Mouse (Mus musculus) T-cell, adult 2 months (primary cell): ENCODE results near the gene Htr6.

Experiments used
- DNase-seq: peaks from one replicate; pipeline ENCODE4 v3.0.0; 2022; ENCODE audit warnings: low spot score

Gene Htr6

DNA sequence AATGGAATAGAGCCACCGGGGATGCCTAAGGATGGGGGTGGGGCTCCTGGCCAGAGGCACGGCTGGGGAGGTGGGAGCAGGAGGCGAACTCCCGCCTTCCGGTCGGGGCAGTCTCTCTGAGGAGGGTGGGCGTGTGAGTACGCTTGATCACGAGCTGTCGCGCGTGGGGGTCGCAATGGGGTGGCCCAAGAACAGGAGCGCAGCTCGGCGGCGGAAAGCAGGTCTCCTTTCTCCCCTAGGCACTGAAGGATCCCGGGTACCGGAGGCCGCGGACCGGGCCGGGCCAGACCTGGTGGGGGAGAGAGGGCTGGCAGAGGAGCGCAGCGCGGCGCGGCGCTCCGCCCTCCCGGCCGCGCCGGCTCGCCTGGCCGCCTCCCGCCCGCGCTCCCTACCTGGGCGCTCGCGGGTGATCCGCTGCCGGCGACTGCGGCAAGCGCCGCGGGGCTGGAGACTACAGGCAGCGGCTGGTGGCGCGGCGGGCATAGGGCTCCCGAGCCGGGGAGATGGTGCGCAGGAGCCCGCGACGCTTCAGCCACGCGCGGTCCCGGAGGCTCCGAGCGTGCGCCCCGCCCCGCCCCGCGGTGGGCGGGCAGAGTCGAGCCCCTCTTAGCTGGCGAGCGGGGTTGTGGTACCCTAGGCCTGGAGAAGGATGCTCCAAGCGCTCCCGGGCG, at the start of gene Htr6:
Htr6 (minus strand) TSS at position 530 of the 671 bp plus-strand sequence.
- no peak for DNase-seq

GRCm38 (mm10) chr4:139124940-139125339, 49.6 kb upstream of the Htr6 start:
- DNase-seq: no peak

- DNase-seq: no peak
Observed at GRCm38 (mm10) chr4:139122557-139122956, 47.2 kb upstream of the Htr6 start.

DNA sequence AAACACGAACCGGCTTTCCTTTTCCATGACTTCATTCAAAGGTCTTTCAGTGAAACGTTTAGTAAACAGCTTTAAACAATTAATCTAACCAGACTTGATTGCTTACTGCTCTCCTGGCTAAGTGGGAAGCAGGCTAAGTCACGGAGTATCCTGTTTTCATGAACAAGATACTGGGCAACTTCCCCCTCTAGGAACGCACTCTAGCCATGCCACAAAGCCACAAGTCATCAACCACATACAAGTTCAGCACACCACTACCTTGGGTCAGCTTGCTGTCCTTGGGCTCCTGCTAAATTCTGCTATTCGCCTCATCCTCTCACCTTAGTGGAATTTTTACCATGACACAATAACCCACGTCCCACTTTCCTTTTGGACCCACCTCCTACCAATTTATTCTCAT, 45.6 kb upstream of the Htr6 start:
- DNase-seq: no peak

DNA sequence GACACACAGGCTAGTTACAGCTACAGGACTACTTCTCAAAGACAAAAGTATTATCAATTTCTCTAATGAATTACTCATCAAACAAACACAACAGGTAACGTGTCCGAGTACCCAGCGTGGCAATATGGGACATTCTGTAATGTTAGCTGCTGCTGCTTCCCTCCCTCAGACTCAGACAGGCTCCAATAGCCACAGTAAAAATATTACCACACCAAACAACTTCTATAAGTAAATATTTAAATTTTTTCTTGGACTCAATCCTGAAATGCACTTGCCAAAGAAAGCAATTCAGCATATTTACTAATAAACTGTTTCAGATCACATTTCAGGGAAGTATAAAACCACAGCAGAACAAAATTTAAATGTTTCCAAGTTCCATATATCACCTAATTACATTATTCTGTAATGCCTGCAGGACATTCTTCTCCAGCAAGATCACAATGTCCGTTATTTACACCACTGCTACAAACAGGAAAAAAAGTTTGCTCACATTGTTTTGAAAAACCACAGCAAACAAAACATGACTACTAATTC, 45.0 kb upstream of the Htr6 start:
- DNase-seq: no peak

- no peak for DNase-seq
Observed at GRCm38 (mm10) chr4:139116356-139117063, 41.1 kb upstream of the Htr6 start.

DNA sequence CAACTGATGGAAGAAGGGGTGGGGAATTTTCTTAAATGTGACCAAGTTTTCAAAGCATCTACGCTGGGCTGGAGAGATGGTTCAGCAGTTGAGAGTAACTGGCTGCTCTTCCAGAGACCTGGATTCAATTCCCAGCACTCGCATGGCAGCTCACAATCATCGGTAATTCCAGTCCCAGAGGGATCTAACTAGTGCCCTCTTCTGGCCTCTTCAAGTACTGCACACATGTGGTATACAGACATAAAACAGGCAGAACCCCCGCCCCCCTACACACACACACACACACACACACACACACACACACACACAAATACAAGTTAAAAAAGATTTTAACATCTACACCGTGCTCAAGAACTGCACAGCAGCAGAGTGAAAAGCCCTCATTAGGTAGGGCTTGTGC, 40.4 kb upstream of the Htr6 start:
- DNase-seq: no peak

DNA sequence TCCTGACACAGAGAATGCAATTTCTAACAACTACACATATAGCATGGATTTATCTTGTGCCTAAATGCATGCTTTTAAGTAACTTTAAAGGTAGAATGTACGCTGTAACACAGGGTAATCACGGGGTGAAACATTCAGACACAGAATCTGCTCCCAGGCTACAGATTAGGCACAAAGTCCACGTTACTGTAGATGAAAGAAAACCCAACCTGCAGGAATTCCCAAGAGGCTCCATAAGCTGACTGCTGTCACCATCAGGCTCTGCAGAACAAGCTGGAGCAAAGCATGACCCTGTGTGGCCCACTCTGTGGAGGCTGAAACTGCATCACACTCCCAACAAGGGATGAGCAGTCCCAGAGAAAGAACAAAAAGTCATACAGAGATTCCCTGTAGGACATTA, 37.1 kb upstream of the Htr6 start:
- DNase-seq: no peak

GRCm38 (mm10) chr4:139111421-139111820, 36.1 kb upstream of the Htr6 start:
- no peak for DNase-seq

DNA sequence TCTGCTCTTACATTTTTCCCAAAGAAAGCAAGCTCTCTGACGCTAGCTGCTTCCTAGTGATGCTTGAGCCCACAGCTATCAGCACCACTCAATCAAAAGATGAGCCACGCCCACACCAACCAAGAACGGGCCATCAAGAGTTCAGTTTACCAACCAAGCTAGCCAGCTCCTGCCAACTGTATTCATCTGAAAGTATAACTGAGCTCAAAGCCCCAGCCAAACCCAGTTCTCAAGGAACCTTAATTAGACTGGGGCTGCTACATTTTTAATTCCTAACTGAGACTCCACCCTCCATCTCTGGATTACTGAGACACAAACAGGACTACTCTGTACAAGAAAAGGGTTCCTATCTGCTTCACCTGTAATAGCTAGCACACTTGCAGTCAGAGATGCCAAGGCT, 35.5 kb upstream of the Htr6 start:
- DNase-seq: no peak

DNA sequence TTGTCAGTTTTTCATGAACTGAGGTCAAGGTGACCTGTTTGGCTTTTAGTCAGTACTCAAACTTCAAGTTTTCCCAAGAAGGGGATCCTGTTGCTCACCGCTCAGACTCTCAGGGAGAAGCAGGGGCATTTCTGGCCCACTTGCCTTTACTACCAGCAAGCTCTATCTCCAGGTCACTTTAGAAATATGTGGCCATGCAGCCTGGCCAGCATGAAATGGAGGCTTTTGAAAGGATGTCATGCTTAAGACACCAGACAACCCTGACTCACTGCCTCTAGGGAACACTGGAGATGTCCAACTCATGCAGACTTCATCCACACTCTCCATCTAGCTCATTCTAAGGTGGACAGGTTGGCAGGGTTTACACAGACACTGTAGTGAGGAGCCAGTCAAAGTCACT, 30.1 kb upstream of the Htr6 start:
- no peak for DNase-seq

DNA sequence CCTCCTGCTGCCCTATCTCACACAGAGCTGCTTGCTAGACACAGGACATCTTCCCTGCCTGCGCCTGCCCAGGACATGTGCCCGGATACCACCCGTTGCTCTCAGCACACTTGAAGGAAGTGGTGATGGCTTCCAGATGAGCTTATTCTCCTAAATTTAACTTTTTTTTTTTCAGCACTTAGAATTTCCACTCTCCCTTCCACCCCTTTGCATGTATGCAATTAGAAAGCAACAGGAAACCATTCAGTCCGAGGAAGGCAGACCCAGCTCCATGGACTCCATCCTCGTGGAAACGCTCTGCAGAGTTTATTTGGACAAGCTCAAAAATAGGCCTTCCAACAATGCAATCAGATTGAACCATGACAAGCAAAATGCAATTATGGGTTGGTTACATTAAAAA, 26.2 kb upstream of the Htr6 start:
- DNase-seq: no peak

- DNase-seq: no peak
Observed at GRCm38 (mm10) chr4:139100326-139100725, 25.0 kb upstream of the Htr6 start.

- DNase-seq: no peak
Observed at GRCm38 (mm10) chr4:139096201-139096600, 20.8 kb upstream of the Htr6 start.

DNA sequence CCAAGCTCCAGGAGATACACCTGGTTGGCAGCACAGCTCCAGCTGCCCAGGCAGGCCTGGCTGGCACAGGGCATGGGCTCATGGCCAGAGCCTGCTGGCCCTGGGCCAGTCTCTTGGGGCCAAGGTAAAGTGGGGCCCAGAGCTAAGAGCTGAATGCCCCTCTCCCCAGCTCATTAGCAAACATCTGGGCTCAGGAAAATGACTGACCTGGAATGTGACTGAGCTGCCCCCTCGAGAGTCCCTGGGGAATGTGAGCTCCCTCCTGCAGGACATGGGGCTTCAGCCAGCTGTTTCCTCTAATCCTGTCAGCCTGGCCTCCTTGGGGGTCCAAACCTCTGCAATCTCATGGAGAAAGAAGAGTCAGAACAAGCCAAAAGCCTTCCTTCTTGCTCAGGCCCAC, 20.0 kb upstream of the Htr6 start:
- no peak for DNase-seq

DNA sequence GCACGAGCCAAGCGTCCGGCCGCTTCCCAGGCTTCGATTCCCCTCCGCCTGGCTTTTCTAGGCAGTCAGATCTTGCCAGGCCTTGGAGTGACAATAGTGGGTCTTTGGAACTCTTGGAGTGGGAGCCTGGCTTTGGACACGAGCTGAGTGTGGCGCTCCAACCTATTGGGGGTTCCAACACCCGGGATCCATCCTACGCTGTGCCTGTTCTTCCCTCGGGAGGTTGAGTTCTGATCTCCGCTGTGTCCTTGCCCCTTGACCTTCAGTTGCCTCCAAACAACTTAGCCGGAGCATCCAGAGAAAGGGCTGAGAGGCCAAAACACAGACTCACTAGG, 17.8 kb upstream of the Htr6 start:
- no peak for DNase-seq

- no peak for DNase-seq
Observed at GRCm38 (mm10) chr4:139092356-139093195, 17.2 kb upstream of the Htr6 start, which contains the start of gene Nbl1. Nbl1 (minus strand) TSS chr4:139092993.

DNA sequence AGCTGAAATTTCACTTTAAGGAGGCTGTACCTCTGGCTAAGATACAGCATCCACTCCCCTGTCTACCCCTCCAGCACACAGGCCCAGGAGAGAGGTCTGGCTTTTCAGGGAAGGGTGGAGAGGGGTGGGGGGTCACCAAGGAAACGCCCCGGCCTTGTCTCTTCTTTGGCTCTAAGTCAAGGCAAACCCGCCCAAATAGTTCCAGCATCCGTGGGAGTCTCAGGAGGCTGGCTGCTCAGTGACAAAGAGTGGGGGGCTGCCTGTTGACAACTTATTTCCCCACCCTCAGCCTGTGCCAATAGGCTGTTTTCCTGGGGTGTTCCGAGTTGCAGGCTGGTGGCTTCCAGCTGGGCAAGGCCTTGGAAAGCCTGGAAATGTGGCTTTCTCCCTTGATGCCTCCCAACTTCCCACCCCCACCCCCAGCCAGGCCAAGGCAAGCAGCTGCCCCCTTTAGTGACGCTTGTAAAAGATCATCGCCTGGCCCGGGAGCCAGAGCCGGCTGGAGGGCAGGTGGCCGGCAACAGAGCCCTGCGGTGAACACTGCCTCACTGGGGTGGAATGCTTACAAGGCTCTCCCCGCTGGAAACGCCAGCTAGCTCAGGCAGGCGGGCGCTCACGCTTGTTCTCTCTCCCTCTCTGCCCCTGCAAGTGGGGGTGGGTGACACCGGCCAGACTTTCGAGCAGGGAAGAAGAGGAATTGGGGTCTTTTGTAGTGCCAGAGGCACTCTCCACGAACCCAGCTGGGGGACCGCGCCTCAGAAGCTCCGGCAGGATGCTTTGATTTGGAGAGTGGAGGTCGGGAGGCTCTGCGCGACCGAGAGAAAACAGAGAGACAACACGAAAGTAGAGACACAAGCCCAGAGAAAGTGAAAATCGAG, 16.3 kb upstream of the Htr6 start:
- no peak for DNase-seq

DNA sequence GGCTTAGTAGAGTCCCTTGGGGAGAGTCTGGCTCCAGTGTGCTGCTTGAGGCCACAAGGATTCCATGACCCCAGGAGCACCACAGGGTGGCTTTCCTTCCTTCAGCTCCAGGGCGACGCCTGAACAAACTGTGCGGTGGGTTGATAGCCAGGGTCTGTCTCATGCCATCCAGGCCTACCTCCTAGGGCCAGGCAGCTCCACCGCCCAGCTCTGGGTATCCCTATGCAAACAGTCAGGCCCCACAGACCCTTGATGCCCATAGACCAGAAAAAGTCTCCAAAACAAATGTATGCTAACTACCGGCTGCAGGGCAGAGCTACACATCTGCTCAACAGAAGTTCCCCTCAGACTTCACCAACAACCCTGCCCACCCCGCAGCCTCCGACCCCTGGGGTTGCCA, 15.7 kb upstream of the Htr6 start:
- no peak for DNase-seq

- no peak for DNase-seq
Observed at GRCm38 (mm10) chr4:139090303-139090940, 15.1 kb upstream of the Htr6 start.

DNA sequence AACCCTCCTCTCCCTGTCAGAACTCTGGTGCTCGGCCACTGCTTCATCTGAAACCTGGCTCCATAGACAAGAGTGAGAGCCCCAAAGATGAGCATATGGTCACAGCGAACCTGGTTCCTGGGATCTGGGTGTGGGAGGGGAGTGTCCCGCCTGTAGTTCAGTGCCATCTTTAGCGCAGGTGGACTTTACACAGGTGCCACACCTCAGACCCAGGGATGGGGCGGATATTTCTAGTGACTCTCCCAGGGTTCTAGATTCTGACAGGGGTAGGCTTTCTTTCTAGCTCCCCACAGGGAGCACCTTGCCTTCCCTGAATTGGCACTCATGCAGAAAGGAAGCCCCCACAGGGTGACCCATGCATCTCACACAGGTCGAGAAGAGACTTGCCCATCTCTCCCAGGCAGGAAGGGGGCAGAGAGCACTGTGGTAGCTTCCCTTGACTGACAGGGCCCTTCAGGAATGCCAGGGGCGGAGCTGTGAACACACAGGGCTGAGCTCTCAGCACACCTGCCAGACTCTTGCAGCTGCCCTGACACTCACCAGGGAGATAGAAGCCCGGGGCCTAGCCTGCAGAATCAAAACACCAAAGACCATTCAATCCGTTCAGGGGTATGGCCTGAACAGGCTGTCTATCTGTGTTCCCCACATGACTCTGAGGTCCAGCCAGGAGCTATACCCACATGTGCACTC, 13.8 kb upstream of the Htr6 start:
- DNase-seq: no peak
